Mouse (Mus musculus) heart, embryonic 14.5 days (tissue): Measurements from ENCODE around the gene Tnnc1. TPM values are rescaled to one million over a fixed set of nuclear protein-coding genes. Genes with fewer than 3 reads are reported as not detected.

Experiments
- ATAC-seq: fragments of 200-750 bp; cut with Nextera tagmentation; 2 replicates; pipeline ENCODE4 v1.8.0; 2017; ENCODE audit warnings: low read depth, moderate TSS enrichment; ENCODE audit not compliant: insufficient number of reproducible peaks, insufficient read depth, low FRiP score
- H3K27ac ChIP-seq, 2 experiments: fragments of 200-500 bp in 1 of 2; fragments of 300-500 bp in 1 of 2; sonication (generic) in 1 of 2; replicated peaks in 1 of 2; 2 replicates each; pipeline ENCODE4 v1.5.1; 2012 to 2014; ENCODE audit warnings: low read depth in 2 of 2, low read length in 2 of 2, control low read depth in 1 of 2, mild to moderate bottlenecking in 1 of 2, mixed read lengths in 1 of 2; ENCODE audit not compliant: control insufficient read depth in 1 of 2, insufficient read depth in 1 of 2
- H3K27me3 ChIP-seq: fragments of 300-500 bp; sonication (generic); 2 replicates; pipeline ENCODE4 v1.6.1; 2014; ENCODE audit warnings: mild to moderate bottlenecking, low read length, control low read depth; ENCODE audit not compliant: control insufficient read depth, insufficient read depth
- H3K36me3 ChIP-seq: fragments of 300-500 bp; sonication (generic); 2 replicates; pipeline ENCODE4 v1.6.1; 2014; ENCODE audit warnings: mild to moderate bottlenecking, control low read depth, low read length, mixed read lengths; ENCODE audit not compliant: control insufficient read depth, insufficient read depth
- H3K4me1 ChIP-seq, 2 experiments: fragments of 200-500 bp in 1 of 2; fragments of 300-500 bp in 1 of 2; sonication (generic) in 1 of 2; 2 replicates each; pipeline ENCODE4 v1.6.1; 2012 to 2014; ENCODE audit warnings: low read length in 2 of 2, control low read depth in 1 of 2, mixed read lengths in 1 of 2; ENCODE audit not compliant: control insufficient read depth in 2 of 2, insufficient read depth in 2 of 2
- H3K4me2 ChIP-seq: fragments of 300-500 bp; sonication (generic); 2 replicates; pipeline ENCODE4 v1.6.1; 2014; ENCODE audit warnings: mild to moderate bottlenecking, low read length
- H3K4me3 ChIP-seq, 2 experiments: fragments of 200-500 bp in 1 of 2; fragments of 300-500 bp in 1 of 2; sonication (generic) in 1 of 2; 2 replicates each; pipeline ENCODE4 v1.5.1; 2012 to 2014; ENCODE audit warnings: low read length in 2 of 2, mild to moderate bottlenecking in 2 of 2, control low read depth in 1 of 2, low read depth in 1 of 2, moderate library complexity in 1 of 2; ENCODE audit not compliant: control insufficient read depth in 1 of 2, insufficient read depth in 1 of 2
- H3K9ac ChIP-seq: fragments of 300-500 bp; sonication (generic); 2 replicates; pipeline ENCODE4 v1.6.1; 2014; ENCODE audit warnings: mild to moderate bottlenecking, low read length
- H3K9me3 ChIP-seq: fragments of 300-500 bp; sonication (generic); 2 replicates; pipeline ENCODE4 v1.6.1; 2016; ENCODE audit warnings: low read length, control low read depth; ENCODE audit not compliant: control insufficient read depth
- WGBS: fragments of 180-500 bp; shearing (Covaris S2); extraction: QIAGEN DNeasy Blood & Tissue Kit; methylation state at CpG from one replicate; pipeline ENCODE4 v1.1.7; 2014; 5-methylcytosine and 5-hydroxymethylcytosine counted together
- polyA plus RNA-seq: library from polyadenylated mRNA; unstranded; fragments of >200 nt; fragmentation: Nextera tagmentation; extraction: Ambion mirVana; gene quantifications from 2 replicates; pipeline ENCODE4 v1.2.1, GENCODE M21; 2014

Gene Tnnc1
- polyA plus RNA-seq, 1 experiment from 2014 or later = 5,119 TPM

- H3K27me3 ChIP-seq = no peaks in the 10 kb centered on the region
- no peaks in the 10 kb centered on the region for H3K36me3 ChIP-seq
- no peak overlapping the region for H3K4me3 ChIP-seq
- H3K9ac ChIP-seq = no peak overlapping the region
- no peak overlapping the region for H3K4me2 ChIP-seq
- H3K4me1 ChIP-seq = peaks cover 4 to 16% of the 10 kb centered on the region in 2 experiments
- no peaks in the 10 kb centered on the region for H3K9me3 ChIP-seq
- 24% methylated on average over 1 of the region's 1 CpGs for WGBS
- ATAC-seq = no peak
- peak overlapping the region in 1 of 2 experiments; percentile 2; a peak in 2 of 4 replicates for H3K27ac ChIP-seq
Measured at GRCm38 (mm10) chr14:31245946-31246345, 37.8 kb downstream of the Tnnc1 start.

DNA sequence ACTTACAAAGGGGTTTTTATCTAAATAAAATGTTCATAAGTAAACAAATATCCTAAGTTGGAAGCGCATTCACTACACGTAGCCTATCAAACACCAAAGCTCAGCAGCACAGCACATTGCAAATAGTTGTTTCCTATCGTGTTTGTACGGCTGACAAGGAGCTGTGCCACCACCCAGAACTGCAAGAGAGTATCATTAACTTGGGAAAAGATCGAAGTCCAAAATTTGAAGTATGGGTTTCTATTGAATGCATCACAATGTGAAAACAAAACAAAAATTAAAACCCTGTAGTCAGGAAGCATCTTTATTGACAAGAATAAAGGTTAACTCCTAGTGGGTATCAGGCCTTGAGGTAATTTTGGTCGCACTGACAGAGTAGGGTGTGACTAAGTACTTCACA, 40.3 kb downstream of the Tnnc1 start:
- H3K36me3 ChIP-seq = peaks cover 6% of the 10 kb centered on the region
- H3K27me3 ChIP-seq = no peaks in the 10 kb centered on the region
- no peak overlapping the region for H3K9ac ChIP-seq
- H3K4me1 ChIP-seq = peaks cover 6 to 25% of the 10 kb centered on the region in 2 experiments
- no peak overlapping the region for H3K27ac ChIP-seq
- no peak overlapping the region for H3K4me3 ChIP-seq
- H3K4me2 ChIP-seq = no peak overlapping the region
- no peaks in the 10 kb centered on the region for H3K9me3 ChIP-seq
- 87% methylated on average over 6 of the region's 6 CpGs for WGBS
- ATAC-seq = no peak

DNA sequence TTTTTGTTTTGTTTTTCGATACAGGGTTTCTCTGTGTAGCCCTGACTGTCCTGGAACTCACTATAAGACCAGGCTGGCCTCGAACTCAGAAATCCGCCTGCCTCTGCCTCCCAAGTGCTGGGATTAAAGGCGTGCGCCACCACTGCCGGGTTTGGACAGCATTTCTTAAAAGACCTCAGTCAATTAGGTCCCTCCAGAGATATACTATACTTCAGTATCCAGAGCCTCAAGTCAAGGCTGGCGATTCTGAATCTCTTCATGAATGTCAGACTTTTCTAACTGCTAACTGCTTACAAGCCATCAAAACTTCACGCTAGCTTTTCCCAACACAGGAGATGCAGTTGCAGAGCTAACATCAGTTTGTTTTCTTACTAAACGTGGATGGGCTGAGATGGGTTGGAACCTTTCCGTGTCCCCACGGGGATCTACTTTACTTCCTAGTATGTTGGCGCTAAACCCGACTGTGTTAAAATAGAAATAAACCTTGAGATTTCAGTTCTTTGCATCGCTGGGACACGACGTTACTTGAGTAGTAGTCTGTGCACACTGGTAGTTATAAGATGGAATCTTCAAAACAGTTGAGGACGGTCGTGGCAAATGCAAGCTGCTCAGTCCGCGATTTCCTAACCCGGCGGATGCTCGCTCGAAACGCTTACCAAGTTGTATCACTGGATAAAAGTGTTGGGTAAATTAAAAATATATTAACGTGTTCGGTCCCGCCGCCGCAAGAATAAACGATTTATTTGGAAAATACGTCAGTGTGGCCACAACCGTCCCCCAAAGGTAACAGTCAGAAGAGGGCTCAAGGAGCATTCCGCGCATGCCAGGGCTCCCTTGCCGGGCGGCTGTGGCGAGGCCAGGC, 42.3 kb downstream of the Tnnc1 start:
- 17% methylated on average over 38 of the region's 38 CpGs for WGBS
- H3K36me3 ChIP-seq = peaks cover 27% of the 10 kb centered on the region
- peaks cover 6 to 25% of the 10 kb centered on the region in 2 experiments for H3K4me1 ChIP-seq
- ATAC-seq = peak; percentile 82; the same call in 1 of the 2 replicates
- no peaks in the 10 kb centered on the region for H3K27me3 ChIP-seq
- H3K4me2 ChIP-seq = peak overlapping the region; percentile 76
- peak overlapping the region; percentile 99 for H3K9ac ChIP-seq
- peak overlapping the region; percentile 94 to 95 for H3K27ac ChIP-seq
- H3K4me3 ChIP-seq = peak overlapping the region; percentile 65 to 98
- H3K9me3 ChIP-seq = no peaks in the 10 kb centered on the region

DNA sequence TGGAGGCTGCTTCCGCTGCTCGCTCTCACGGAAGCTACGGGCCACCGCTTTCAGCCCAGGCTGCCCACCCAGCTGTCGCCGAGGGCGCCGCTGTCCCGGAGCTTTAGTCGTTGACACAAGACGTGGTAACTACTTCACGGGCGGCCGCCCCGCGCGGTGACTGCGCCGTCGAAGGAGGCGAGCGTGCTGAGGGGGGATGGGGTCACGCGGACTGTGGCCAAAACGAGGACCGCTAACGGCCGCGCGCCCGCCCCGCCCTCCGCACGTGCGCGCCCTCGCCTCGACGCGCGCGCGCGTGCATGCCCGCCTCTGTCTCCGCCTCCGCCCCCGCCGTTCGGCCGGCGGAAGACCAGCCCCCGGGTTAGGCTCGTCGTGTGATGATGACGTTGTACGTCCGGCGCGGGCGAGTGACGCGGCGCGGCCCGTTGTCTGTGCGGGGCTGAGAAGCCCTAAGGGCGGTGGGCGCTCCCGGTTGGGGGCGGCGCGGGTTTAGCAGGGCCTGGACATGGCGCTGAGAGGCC, 43.0 kb downstream of the Tnnc1 start, which contains the start of the genes Phf7 and Bap1:
Gene Phf7 (minus strand): TSS at position 234 of the 521 bp plus-strand sequence.
Gene Bap1 (plus strand): TSS at position 367 of the 521 bp plus-strand sequence.
- ATAC-seq = peak; percentile 91
- peak within 1 kb of the TSS; percentile 99 for H3K9ac ChIP-seq

DNA sequence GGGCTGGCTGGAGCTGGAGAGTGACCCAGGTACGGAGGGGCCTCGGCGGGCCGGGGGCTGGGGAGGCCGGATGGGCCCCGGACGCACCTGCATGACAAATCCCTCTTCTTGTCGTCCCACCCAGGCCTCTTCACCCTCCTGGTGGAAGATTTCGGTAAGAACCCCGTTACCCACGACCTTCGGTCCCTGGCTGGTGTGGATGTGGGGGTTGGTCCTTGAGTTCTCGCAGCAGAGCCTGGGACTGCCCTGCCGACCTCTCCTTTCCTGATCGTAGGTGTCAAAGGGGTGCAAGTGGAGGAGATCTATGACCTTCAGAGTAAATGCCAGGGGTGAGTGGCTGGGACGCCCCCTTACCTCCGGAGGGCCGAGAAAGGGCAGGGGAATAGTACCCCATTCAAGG, 43.5 kb downstream of the Tnnc1 start:
- Histone ChIP-seq H3K9ac (peak overlapping the region; percentile 99), H3K27me3 (no peaks in the 10 kb centered on the region), H3K36me3 (peaks cover 39% of the 10 kb centered on the region), H3K4me1 (peaks cover 3 to 17% of the 10 kb centered on the region in 2 experiments), H3K9me3 (no peaks in the 10 kb centered on the region), H3K4me2 (peak overlapping the region; percentile 94), H3K4me3 (peak overlapping the region; percentile 65 to 98), H3K27ac (peak overlapping the region; percentile 58 to 80)
- WGBS = 2% methylated on average over 18 of the region's 18 CpGs
- peak; percentile 3; the same call in 1 of the 2 replicates for ATAC-seq

More for the DNA sequence above, 43.0 kb downstream of the Tnnc1 start, which contains the start of the genes Phf7 and Bap1:
- H3K4me1 ChIP-seq = peaks cover 6 to 22% of the 10 kb centered on the region in 2 experiments
- H3K36me3 ChIP-seq = peaks cover 34% of the 10 kb centered on the region
- H3K27ac ChIP-seq = peak within 1 kb of the TSS; percentile 94 to 95
- H3K4me2 ChIP-seq = peak within 1 kb of the TSS; percentile 94
- H3K9me3 ChIP-seq = no peaks in the 10 kb centered on the region
- no peaks in the 10 kb centered on the region for H3K27me3 ChIP-seq
- under 1% methylated on average over 74 of the region's 75 CpGs for WGBS
- H3K4me3 ChIP-seq = peak within 1 kb of the TSS; percentile 65 to 98

DNA sequence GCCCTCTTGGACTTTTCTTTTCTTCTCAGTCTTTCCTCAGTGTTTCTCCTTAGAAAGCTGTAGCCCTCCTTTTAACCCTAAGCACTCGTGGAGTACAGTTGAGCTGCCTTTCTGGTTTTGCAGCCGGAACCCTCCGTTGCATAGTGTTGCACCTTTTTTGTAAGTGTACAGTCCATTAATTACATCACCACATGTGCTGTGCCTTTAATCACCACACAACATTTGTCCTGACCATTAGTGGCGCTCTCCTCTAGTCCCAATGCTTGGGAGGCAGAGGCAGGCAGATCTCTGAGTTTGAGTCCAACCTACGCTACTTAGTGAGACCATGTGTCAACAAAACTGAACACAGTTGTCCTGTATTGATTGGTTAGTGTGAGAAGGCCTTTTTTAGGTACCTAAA, 44.0 kb downstream of the Tnnc1 start:
- WGBS = 80% methylated on average over 5 of the region's 5 CpGs
- Histone ChIP-seq H3K27ac (0 out of 4 replicates have a peak overlapping the region, but pooled peaks of 1 of the 2 experiments have one; percentile 80), H3K9me3 (no peaks in the 10 kb centered on the region), H3K27me3 (no peaks in the 10 kb centered on the region), H3K4me3 (peak overlapping the region; percentile 65 to 98), H3K36me3 (peaks cover 43% of the 10 kb centered on the region), H3K9ac (peak overlapping the region; percentile 99), H3K4me1 (peaks cover 3 to 15% of the 10 kb centered on the region in 2 experiments), H3K4me2 (peak overlapping the region; percentile 94)
- no peak for ATAC-seq

GRCm38 (mm10) chr14:31258476-31259050, 50.5 kb downstream of the Tnnc1 start:
- 93% methylated on average over 14 of the region's 14 CpGs for WGBS
- Histone ChIP-seq H3K9me3 (no peaks in the 10 kb centered on the region), H3K36me3 (peaks cover 85% of the 10 kb centered on the region), H3K27me3 (no peaks in the 10 kb centered on the region), H3K4me3 (no peak overlapping the region), H3K4me2 (no peak overlapping the region), H3K4me1 (no peaks in the 10 kb centered on the region), H3K9ac (no peak overlapping the region), H3K27ac (no peak overlapping the region)
- no peak for ATAC-seq
